Mouse (Mus musculus): ENCODE results near the gene Efcab10.

DNA sequence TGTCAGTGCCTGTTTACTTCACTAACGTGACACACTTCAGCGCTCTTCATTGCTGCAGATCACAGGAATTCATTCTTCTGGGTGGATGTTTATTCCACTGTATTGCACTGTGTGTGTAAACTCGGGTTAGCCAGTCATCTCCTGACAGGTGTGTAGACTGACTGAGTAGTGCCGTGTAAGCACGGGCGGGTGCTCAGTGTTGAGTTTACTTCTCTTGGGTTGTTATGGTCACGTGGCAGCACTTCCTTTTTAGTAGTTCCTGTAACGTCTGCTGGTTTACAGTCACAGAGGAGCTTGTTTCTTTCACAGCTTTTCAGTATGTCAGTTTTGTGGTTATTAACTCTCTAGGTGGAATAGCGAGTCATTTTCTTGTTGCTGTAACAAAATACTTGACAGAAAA is 39.2 kb downstream of the Efcab10 start:
- TF ChIP-seq CTCF (IDR thresholded peaks at IDR 0.05; ENCODE audit: extremely low read depth, insufficient read length, insufficient replicate concordance, low read depth, low read length) (no peak), POLR2A (IDR thresholded peaks at IDR 0.05; ENCODE audit: low read depth, low read length) (no peak)

Measured in small intestine, adult 2 months (tissue).